Mouse (Mus musculus): Measurements from ENCODE around the gene Sft2d2.

Gene Sft2d2

DNA sequence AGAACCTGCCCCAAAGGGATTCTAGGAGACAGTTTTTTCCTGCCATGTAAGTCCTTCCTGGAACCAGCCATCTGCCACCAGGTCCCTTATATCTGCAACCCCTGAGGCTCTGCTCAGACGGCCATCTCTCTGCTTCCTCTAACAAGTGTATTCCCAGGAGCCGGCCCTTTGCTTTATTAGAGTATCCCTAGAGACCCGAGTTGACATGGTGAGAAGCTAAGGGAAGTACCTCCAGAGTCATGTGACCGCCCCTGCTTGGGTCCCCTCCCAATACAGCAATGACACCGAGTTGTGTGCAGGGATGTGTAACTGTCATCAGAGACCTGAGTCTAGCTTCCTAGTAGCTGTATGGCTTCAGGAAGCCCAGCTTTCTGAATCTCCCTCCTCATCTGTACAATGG lies 61.0 kb downstream of the Sft2d2 start:
- no peak for DNase-seq (ENCODE audit: low spot score)

DNA sequence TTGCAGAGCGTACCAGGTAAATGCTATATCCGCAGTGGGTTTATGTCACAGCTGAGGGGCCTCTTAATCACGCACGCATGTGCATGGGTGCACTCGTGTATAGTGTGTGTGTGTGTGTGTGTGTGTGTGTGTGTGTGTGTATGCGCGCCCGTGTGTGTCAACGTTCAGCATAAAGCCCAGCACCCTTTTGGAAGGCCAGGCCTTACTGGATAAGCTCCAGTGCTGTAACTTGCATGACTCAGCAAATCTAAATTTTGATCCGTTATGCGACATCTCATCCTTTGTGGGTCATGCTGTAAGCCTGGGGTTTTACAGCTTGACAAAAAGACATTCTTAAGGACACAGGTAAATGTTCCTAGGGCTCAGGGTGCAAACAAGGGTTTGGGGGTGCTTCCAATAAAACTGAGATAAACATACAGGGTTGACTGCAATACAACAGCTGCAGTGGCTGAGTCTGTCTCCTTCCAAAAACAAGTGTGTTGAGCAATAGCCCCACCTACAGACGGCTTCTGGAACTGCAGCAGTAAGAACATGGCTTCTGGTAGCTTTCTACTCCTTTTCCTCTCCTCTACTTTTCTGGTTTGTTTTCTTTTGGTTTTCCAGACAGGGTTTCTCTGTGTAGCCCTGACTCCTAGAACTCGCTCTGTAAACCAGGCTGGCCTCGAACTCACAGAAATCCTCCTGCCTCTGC lies 61.9 kb downstream of the Sft2d2 start:
- peak; percentile 87 for DNase-seq (ENCODE audit: low spot score)

- no peak for DNase-seq (ENCODE audit: low spot score)
Measured at GRCm38 (mm10) chr1:165129573-165129972, 64.7 kb downstream of the Sft2d2 start.

Data from retina, embryonic 14.5 days (tissue).